Mouse (Mus musculus) heart, embryonic 11.5 days (tissue): ENCODE measurements around the gene Inafm1. TPM values are rescaled to one million over a fixed set of nuclear protein-coding genes. Genes with fewer than 3 reads are reported as not detected.
A peak's percentile ranks its signal among the peaks of the same experiment; 100 is the strongest.
"Not testable (repeated sequence)": the region's sequence is repeated elsewhere in the genome, so short reads cannot be mapped to it uniquely, and the experiment has no call there.

ENCODE experiments used
- ATAC-seq: fragments of 200-750 bp; cut with Nextera tagmentation; replicated peaks from 2 replicates; pipeline ENCODE4 v1.8.0; 2017; ENCODE audit warnings: moderate library complexity; ENCODE audit not compliant: insufficient number of reproducible peaks, low FRiP score, low TSS enrichment
- H3K27ac ChIP-seq: fragments of 300-500 bp; sonication (generic); 2 replicates; pipeline ENCODE4 v1.5.1; 2014; ENCODE audit warnings: mild to moderate bottlenecking, low read depth, low read length
- H3K27me3 ChIP-seq: fragments of 300-500 bp; sonication (generic); 2 replicates; pipeline ENCODE4 v1.6.1; 2014; ENCODE audit warnings: mild to moderate bottlenecking, low read length, mixed read lengths; ENCODE audit not compliant: control insufficient read depth, insufficient read depth
- H3K36me3 ChIP-seq: fragments of 300-500 bp; sonication (generic); 2 replicates; pipeline ENCODE4 v1.6.1; 2014; ENCODE audit warnings: mild to moderate bottlenecking, low read length, moderate library complexity, mixed read lengths; ENCODE audit not compliant: control insufficient read depth, insufficient read depth
- H3K4me1 ChIP-seq: fragments of 300-500 bp; sonication (generic); 2 replicates; pipeline ENCODE4 v1.6.1; 2014; ENCODE audit warnings: low read length; ENCODE audit not compliant: control insufficient read depth, insufficient read depth
- H3K4me2 ChIP-seq: fragments of 300-500 bp; sonication (generic); 2 replicates; pipeline ENCODE4 v1.6.1; 2014; ENCODE audit warnings: mild to moderate bottlenecking, moderate library complexity
- H3K4me3 ChIP-seq: fragments of 300-500 bp; sonication (generic); 2 replicates; pipeline ENCODE4 v1.5.1; 2014; ENCODE audit warnings: low read depth, low read length
- H3K9ac ChIP-seq: fragments of 300-500 bp; sonication (generic); 2 replicates; pipeline ENCODE4 v1.6.1; 2014; ENCODE audit warnings: mild to moderate bottlenecking, low read depth, low read length, moderate library complexity
- H3K9me3 ChIP-seq: fragments of 300-500 bp; sonication (generic); replicated peaks from 2 replicates; pipeline ENCODE4 v1.6.1; 2016; ENCODE audit warnings: low read length; ENCODE audit not compliant: control insufficient read depth
- WGBS: fragments of 180-500 bp; shearing (Covaris S2); extraction: QIAGEN DNeasy Blood & Tissue Kit; methylation state at CpG from one replicate; pipeline ENCODE4 v1.1.7; 2014; ENCODE audit not compliant: insufficient replicate concordance; 5-methylcytosine and 5-hydroxymethylcytosine counted together
- polyA plus RNA-seq: library from polyadenylated mRNA; unstranded; fragments of >200 nt; fragmentation: Nextera tagmentation; extraction: Ambion mirVana; gene quantifications from 2 replicates; pipeline ENCODE4 v1.2.1, GENCODE M21; 2014

The Inafm1 gene
- polyA plus RNA-seq, 1 experiment from 2014 or later = 6.7 TPM

DNA sequence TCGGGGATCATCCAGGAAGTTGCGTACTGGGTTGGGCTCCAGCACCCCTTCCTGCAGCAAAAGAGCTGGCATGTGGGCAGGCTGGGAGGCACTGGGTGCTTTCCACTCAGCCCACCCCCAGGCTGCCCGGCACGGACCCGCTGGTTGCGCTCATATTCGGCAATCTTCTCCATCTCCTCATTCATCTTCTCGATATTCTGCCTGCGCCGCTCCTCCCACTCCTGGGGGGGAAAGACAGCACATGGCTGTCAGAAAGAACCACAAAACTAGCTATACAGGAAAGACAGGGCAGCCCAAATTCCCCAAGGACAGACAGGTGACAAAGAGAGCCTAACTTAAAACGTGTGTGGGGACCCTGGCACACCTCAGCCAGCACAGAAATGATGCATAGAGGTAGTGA lies 7.3 kb upstream of the Inafm1 start:
- no peak for ATAC-seq
- Histone ChIP-seq H3K4me2 (no peak overlapping the region), H3K36me3 (peaks cover 23% of the 10 kb centered on the region), H3K4me1 (no peaks in the 10 kb centered on the region), H3K27ac (no peak overlapping the region), H3K9ac (no peak overlapping the region), H3K27me3 (no peaks in the 10 kb centered on the region), H3K4me3 (no peak overlapping the region), H3K9me3 (no peaks in the 10 kb centered on the region)
- WGBS = 91% methylated on average over 11 of the region's 11 CpGs

DNA sequence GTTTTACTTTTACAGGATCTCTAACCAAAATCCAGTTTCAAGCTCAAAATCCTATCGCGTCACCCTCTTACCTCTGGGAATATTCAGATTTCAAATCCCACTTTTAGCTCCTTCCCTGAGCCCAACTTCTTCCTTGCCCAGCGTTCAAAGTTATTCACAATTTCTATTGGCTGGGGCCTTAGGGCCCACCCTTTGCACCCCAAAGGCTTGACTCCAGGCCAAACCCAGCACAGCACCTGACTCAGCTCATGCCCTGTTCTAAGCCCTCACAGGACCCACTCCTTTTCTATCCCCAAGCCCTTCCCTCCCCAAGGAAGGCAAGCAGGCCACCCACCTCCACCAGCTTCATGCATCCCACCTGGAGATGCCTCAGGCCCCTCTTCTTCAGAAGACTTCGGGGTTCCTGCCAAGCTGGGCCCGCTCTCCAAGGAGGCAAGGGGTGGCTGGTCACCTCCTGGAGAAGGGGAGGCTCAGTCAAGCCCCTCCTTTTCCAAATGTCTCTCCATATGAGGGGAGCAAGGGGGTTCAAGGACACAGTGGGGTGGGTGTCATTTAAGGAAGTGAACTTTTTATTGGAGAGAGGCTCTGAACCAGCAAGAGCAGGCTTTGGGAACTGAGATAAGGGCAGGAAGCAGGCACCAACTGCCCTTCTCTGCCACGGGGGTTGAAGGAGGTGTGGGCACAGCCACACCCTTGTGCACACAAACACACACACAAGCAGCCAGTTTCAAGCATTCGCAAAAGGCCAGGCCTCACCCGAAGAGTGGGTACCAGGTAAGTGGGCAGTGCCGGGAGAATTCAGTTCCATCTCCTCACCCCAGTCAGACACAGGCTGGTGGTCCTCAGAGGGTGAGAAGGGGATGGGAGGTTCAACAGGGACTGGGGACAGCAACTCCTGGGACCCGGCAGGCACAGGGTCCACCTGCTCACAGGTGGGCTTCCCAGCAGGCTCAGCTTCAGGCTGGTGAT lies 1.8 kb upstream of the Inafm1 start:
- H3K36me3 ChIP-seq = peaks cover 16% of the 10 kb centered on the region
- ATAC-seq = no peak
- no peaks in the 10 kb centered on the region for H3K9me3 ChIP-seq
- peak overlapping the region; percentile 96; the same call in 1 of the 2 replicates for H3K4me2 ChIP-seq
- no peak overlapping the region; the same call in 1 of the 2 replicates for H3K4me3 ChIP-seq
- H3K27me3 ChIP-seq = no peaks in the 10 kb centered on the region
- H3K4me1 ChIP-seq = peaks cover 22% of the 10 kb centered on the region
- no peak overlapping the region for H3K9ac ChIP-seq
- H3K27ac ChIP-seq = no peak overlapping the region
- 80% methylated on average over 10 of the region's 10 CpGs for WGBS

- H3K36me3 ChIP-seq = peaks cover 16% of the 10 kb centered on the region
- peak overlapping the region; percentile 88 for H3K9ac ChIP-seq
- no peaks in the 10 kb centered on the region for H3K9me3 ChIP-seq
- WGBS = under 1% methylated on average over 18 of the region's 18 CpGs
- ATAC-seq = peak; percentile 73
- no peaks in the 10 kb centered on the region for H3K27me3 ChIP-seq
- peak overlapping the region; percentile 86 for H3K27ac ChIP-seq
- H3K4me1 ChIP-seq = peaks cover 22% of the 10 kb centered on the region
- peak overlapping the region; percentile 96 for H3K4me2 ChIP-seq
- peak overlapping the region; percentile 83 for H3K4me3 ChIP-seq
Observed at GRCm38 (mm10) chr7:16273766-16274140, 336 bp upstream of the Inafm1 start.

- H3K27me3 ChIP-seq = no peaks in the 10 kb centered on the region
- peak overlapping the region; percentile 83 for H3K4me3 ChIP-seq
- ATAC-seq = peak; percentile 79
- 0% methylated on average over 25 of the region's 46 CpGs for WGBS
- peak overlapping the region; percentile 96 for H3K4me2 ChIP-seq
- no peaks in the 10 kb centered on the region for H3K9me3 ChIP-seq
- H3K4me1 ChIP-seq = peaks cover 22% of the 10 kb centered on the region
- H3K27ac ChIP-seq = peak overlapping the region; percentile 94
- peaks cover 12% of the 10 kb centered on the region for H3K36me3 ChIP-seq
- peak overlapping the region; percentile 88 for H3K9ac ChIP-seq
Observed at GRCm38 (mm10) chr7:16272681-16273080, 736 bp downstream of the Inafm1 start.

DNA sequence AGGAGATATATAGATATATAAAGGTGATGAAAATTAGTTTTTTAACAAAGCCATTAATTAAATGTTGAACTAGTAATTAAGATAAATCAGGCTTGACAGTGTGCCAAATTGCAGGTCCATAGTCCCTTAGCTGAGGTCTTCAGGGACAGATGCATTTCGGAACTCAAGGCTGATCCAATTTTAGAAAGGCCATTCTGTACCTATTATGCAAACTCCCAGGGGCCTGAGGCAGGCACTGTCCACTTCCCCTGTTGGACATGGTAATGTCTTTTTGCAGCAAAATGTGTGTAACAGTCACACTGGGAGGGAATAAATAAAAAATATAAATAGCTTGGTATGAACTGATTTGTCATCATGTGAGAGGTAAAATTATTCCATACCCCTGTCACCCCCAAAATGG lies 2.3 kb downstream of the Inafm1 start:
- Histone ChIP-seq H3K9ac (no peak overlapping the region), H3K4me1 (peaks cover 22% of the 10 kb centered on the region), H3K4me3 (no peak overlapping the region), H3K36me3 (peaks cover 12% of the 10 kb centered on the region), H3K27ac (no peak overlapping the region), H3K4me2 (no peak overlapping the region), H3K9me3 (no peaks in the 10 kb centered on the region), H3K27me3 (no peaks in the 10 kb centered on the region)
- 78% methylated on average over 1 of the region's 1 CpGs for WGBS
- no peak for ATAC-seq

DNA sequence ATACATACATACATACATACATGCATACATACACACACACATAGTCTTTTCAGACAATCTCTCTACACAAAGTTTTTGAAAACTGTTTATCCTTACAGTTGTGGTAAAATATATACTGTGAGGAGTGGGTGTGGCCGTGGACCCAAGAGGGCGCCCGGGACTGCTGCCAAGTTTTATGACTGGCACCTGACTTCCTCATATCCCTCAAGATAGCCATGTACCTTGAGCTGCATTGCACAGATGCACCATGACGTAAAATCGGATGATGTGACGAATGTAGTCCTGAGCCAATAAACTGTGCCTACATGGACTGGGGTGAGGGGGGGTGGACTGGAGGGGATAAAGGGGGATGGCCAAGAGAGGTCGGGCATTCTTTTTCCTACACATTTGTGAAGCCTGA lies 6.8 kb downstream of the Inafm1 start:
- not testable (repeated sequence) for H3K36me3 ChIP-seq, ATAC-seq, H3K27ac ChIP-seq, H3K4me2 ChIP-seq, H3K27me3 ChIP-seq, H3K4me1 ChIP-seq, H3K9me3 ChIP-seq, H3K4me3 ChIP-seq, H3K9ac ChIP-seq
- 85% methylated on average over 7 of the region's 7 CpGs for WGBS

GRCm38 (mm10) chr7:16265856-16266255 lies 7.6 kb downstream of the Inafm1 start:
- Histone ChIP-seq H3K27ac (no peak overlapping the region), H3K9me3 (0 out of 2 replicates have a peak, but pooled peaks cover 5% of the 10 kb centered on the region), H3K4me1 (no peaks in the 10 kb centered on the region), H3K4me2 (no peak overlapping the region), H3K4me3 (no peak overlapping the region), H3K36me3 (no peaks in the 10 kb centered on the region), H3K9ac (no peak overlapping the region), H3K27me3 (no peaks in the 10 kb centered on the region)
- no peak for ATAC-seq
- WGBS = 86% methylated on average over 11 of the region's 11 CpGs

DNA sequence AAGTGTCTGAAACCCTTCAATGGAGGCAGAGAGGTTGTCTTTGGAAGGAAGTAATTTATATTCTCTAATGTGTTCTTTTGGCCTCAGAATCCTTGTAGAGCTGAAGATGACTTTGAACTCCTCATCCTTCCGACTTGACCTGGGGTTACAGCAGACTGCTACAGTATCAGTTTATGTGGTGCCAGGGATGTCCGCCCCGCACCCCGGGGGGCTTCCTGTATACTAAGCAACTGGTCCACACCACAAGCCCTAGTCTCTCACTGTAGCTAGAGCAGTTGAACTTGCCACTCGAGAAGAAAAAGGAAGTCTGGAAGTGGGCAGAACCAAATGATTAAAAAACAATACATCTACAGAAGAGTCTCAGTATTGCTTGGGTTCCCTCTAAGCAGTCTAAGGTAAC lies 9.6 kb downstream of the Inafm1 start:
- H3K36me3 ChIP-seq = no peaks in the 10 kb centered on the region
- 0 out of 2 replicates have a peak, but pooled peaks cover 5% of the 10 kb centered on the region for H3K9me3 ChIP-seq
- no peak overlapping the region for H3K9ac ChIP-seq
- no peaks in the 10 kb centered on the region for H3K27me3 ChIP-seq
- H3K4me2 ChIP-seq = no peak overlapping the region
- ATAC-seq = no peak
- no peaks in the 10 kb centered on the region for H3K4me1 ChIP-seq
- no peak overlapping the region for H3K4me3 ChIP-seq
- 71% methylated on average over 5 of the region's 5 CpGs for WGBS
- no peak overlapping the region for H3K27ac ChIP-seq
